Mouse (Mus musculus): ENCODE measurements around the gene Ssr1. TPM values are rescaled to one million over a fixed set of nuclear protein-coding genes. Genes with fewer than 3 reads are reported as not detected.
A peak's percentile ranks its signal among the peaks of the same experiment; 100 is the strongest.

The Ssr1 gene
- total and polyA plus RNA-seq, 2 experiments from 2014 or later, result 23.3 to 76.3 TPM

- DNase-seq (ENCODE audit: low spot score), result no peak
- no peak overlapping the region for H3K4me3 ChIP-seq (ENCODE audit: low read length)
- H3K9me3 ChIP-seq (ENCODE audit: low read length), result no peaks in the 10 kb centered on the region
- H3K27ac ChIP-seq, result no peak overlapping the region
- no peak for ATAC-seq
- no peak overlapping the region for H3K9ac ChIP-seq (replicated peaks; ENCODE audit: low read length)
- no peaks in the 10 kb centered on the region for H3K27me3 ChIP-seq (ENCODE audit: insufficient read depth, low read length)
- no peaks in the 10 kb centered on the region for H3K4me1 ChIP-seq (ENCODE audit: insufficient read depth, low read length)
- WGBS, result 82% methylated on average over 6 of the region's 6 CpGs
- no peaks in the 10 kb centered on the region for H3K36me3 ChIP-seq (ENCODE audit: insufficient read depth, low read length)
- no peak overlapping the region for H3K4me2 ChIP-seq (ENCODE audit: low read depth, low read length)
- no peak for TF ChIP-seq CTCF (IDR thresholded peaks at IDR 0.05; ENCODE audit: low read depth)
Measured at GRCm38 (mm10) chr13:37952981-37953380, 41.0 kb downstream of the Ssr1 start.

GRCm38 (mm10) chr13:37946734-37947133 is 47.3 kb downstream of the Ssr1 start:
- H3K4me1 ChIP-seq (ENCODE audit: insufficient read depth, low read length), result no peaks in the 10 kb centered on the region
- DNase-seq (ENCODE audit: low spot score), result peak; percentile 88
- H3K27ac ChIP-seq, result no peak overlapping the region
- no peak overlapping the region for H3K4me2 ChIP-seq (ENCODE audit: low read depth, low read length)
- H3K9ac ChIP-seq (replicated peaks; ENCODE audit: low read length), result no peak overlapping the region
- ATAC-seq, result peak; percentile 62
- peak; percentile 90 for TF ChIP-seq CTCF (IDR thresholded peaks at IDR 0.05; ENCODE audit: low read depth)
- H3K4me3 ChIP-seq (ENCODE audit: low read length), result no peak overlapping the region
- 17% methylated on average over 6 of the region's 6 CpGs for WGBS
- no peaks in the 10 kb centered on the region for H3K9me3 ChIP-seq (ENCODE audit: low read length)
- H3K27me3 ChIP-seq (ENCODE audit: insufficient read depth, low read length), result no peaks in the 10 kb centered on the region
- no peaks in the 10 kb centered on the region for H3K36me3 ChIP-seq (ENCODE audit: insufficient read depth, low read length)

GRCm38 (mm10) chr13:37945392-37945791 is 48.6 kb downstream of the Ssr1 start:
- Histone ChIP-seq H3K9ac (replicated peaks; ENCODE audit: low read length) (no peak overlapping the region), H3K9me3 (ENCODE audit: low read length) (no peaks in the 10 kb centered on the region), H3K27me3 (ENCODE audit: insufficient read depth, low read length) (no peaks in the 10 kb centered on the region), H3K27ac (no peak overlapping the region), H3K36me3 (ENCODE audit: insufficient read depth, low read length) (no peaks in the 10 kb centered on the region), H3K4me3 (ENCODE audit: low read length) (no peak overlapping the region), H3K4me1 (ENCODE audit: insufficient read depth, low read length) (no peaks in the 10 kb centered on the region), H3K4me2 (ENCODE audit: low read depth, low read length) (no peak overlapping the region)
- WGBS, result 76% methylated on average over 8 of the region's 8 CpGs
- DNase-seq (ENCODE audit: low spot score) (peak; percentile 31), ATAC-seq (no peak)
- TF ChIP-seq CTCF (IDR thresholded peaks at IDR 0.05; ENCODE audit: low read depth), result no peak

- DNase-seq (ENCODE audit: low spot score), result peak; percentile 63
- Histone ChIP-seq H3K4me3 (ENCODE audit: low read length) (no peak overlapping the region), H3K4me2 (ENCODE audit: low read depth, low read length) (no peak overlapping the region), H3K36me3 (ENCODE audit: insufficient read depth, low read length) (no peaks in the 10 kb centered on the region), H3K27ac (no peak overlapping the region), H3K27me3 (ENCODE audit: insufficient read depth, low read length) (no peaks in the 10 kb centered on the region), H3K9ac (replicated peaks; ENCODE audit: low read length) (no peak overlapping the region), H3K4me1 (ENCODE audit: insufficient read depth, low read length) (no peaks in the 10 kb centered on the region), H3K9me3 (ENCODE audit: low read length) (no peaks in the 10 kb centered on the region)
- TF ChIP-seq CTCF (IDR thresholded peaks at IDR 0.05; ENCODE audit: low read depth), result peak; percentile 69
- 76% methylated on average over 1 of the region's 1 CpGs for WGBS
- no peak for ATAC-seq
Measured at GRCm38 (mm10) chr13:37944306-37944705, 49.7 kb downstream of the Ssr1 start.

GRCm38 (mm10) chr13:37943466-37943865 is 50.6 kb downstream of the Ssr1 start:
- H3K4me3 ChIP-seq (ENCODE audit: low read length), result no peak overlapping the region
- H3K4me2 ChIP-seq (ENCODE audit: low read depth, low read length), result no peak overlapping the region
- no peaks in the 10 kb centered on the region for H3K36me3 ChIP-seq (ENCODE audit: insufficient read depth, low read length)
- no peak overlapping the region for H3K9ac ChIP-seq (replicated peaks; ENCODE audit: low read length)
- ATAC-seq (no peak), DNase-seq (ENCODE audit: low spot score) (no peak)
- no peaks in the 10 kb centered on the region for H3K27me3 ChIP-seq (ENCODE audit: insufficient read depth, low read length)
- H3K9me3 ChIP-seq (ENCODE audit: low read length), result no peaks in the 10 kb centered on the region
- H3K27ac ChIP-seq, result no peak overlapping the region
- TF ChIP-seq CTCF (IDR thresholded peaks at IDR 0.05; ENCODE audit: low read depth), result no peak
- no peaks in the 10 kb centered on the region for H3K4me1 ChIP-seq (ENCODE audit: insufficient read depth, low read length)
- 95% methylated on average over 3 of the region's 3 CpGs for WGBS

- WGBS, result 79% methylated on average over 4 of the region's 4 CpGs
- DNase-seq (ENCODE audit: low spot score), result no peak
- Histone ChIP-seq H3K27me3 (ENCODE audit: insufficient read depth, low read length) (no peaks in the 10 kb centered on the region), H3K4me3 (ENCODE audit: low read length) (no peak overlapping the region), H3K4me2 (ENCODE audit: low read depth, low read length) (no peak overlapping the region), H3K9me3 (ENCODE audit: low read length) (no peaks in the 10 kb centered on the region), H3K27ac (no peak overlapping the region), H3K4me1 (ENCODE audit: insufficient read depth, low read length) (no peaks in the 10 kb centered on the region), H3K36me3 (ENCODE audit: insufficient read depth, low read length) (no peaks in the 10 kb centered on the region), H3K9ac (replicated peaks; ENCODE audit: low read length) (no peak overlapping the region)
- no peak for ATAC-seq
- no peak for TF ChIP-seq CTCF (IDR thresholded peaks at IDR 0.05; ENCODE audit: low read depth)
Measured at GRCm38 (mm10) chr13:37942887-37943331, 51.1 kb downstream of the Ssr1 start.

GRCm38 (mm10) chr13:37941950-37942886 is 51.8 kb downstream of the Ssr1 start:
- DNase-seq (ENCODE audit: low spot score) (no peak), ATAC-seq (no peak)
- Histone ChIP-seq H3K4me3 (ENCODE audit: low read length) (no peak overlapping the region), H3K9ac (replicated peaks; ENCODE audit: low read length) (no peak overlapping the region), H3K27me3 (ENCODE audit: insufficient read depth, low read length) (no peaks in the 10 kb centered on the region), H3K27ac (no peak overlapping the region), H3K36me3 (ENCODE audit: insufficient read depth, low read length) (no peaks in the 10 kb centered on the region), H3K4me2 (ENCODE audit: low read depth, low read length) (no peak overlapping the region), H3K4me1 (ENCODE audit: insufficient read depth, low read length) (no peaks in the 10 kb centered on the region), H3K9me3 (ENCODE audit: low read length) (no peaks in the 10 kb centered on the region)
- no peak for TF ChIP-seq CTCF (IDR thresholded peaks at IDR 0.05; ENCODE audit: low read depth)
- 66% methylated on average over 17 of the region's 17 CpGs for WGBS
